Mouse (Mus musculus) left cerebral cortex, adult 9 months (tissue): ENCODE results near the gene Pus7.
A peak's percentile ranks its signal among the peaks of the same experiment; 100 is the strongest.
"Not testable (repeated sequence)": the region's sequence is repeated elsewhere in the genome, so short reads cannot be mapped to it uniquely, and the experiment has no call there.

ENCODE experiments used
- DNase-seq, 2 experiments: peaks; one replicate each; pipeline ENCODE4 v3.0.0; 2022; ENCODE audit warnings: low spot score in 2 of 2

The Pus7 gene

DNA sequence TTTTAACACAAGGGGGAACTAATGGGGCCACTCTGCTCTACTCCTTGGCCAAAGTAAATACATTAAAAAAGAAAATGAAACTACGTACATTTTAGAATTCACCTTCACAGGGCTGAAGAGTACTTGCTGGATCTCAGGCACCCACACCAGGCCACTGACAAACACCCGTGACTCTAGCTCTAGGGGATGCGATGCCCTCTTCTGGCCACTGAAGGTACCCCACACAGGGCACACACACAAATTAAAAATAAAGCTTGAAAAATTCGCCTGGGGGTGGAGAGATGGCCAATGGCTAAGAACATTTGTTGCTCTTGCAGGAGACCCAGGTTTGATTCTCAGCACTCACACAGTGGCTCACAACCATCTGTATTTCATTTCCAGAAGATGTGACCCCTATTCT is 27.1 kb downstream of the Pus7 start:
- DNase-seq, result no peak

DNA sequence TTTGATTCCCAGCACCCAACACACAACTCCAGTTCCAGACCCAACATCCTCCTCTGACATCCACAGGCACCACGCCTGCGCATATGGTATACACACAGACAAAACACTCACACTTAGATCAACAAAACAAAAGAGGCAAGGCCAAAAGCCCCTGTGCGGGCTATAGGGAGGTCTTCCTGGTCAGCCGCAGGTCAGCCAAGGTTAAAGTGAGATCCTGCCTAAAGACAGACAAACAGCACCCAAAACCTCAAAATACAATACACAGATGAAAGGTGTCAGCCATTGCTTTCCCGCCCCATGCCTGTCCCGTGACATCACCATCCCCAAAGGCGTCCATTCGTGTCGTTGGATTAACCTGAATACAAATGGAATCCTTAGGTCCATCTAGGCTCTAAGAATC is 27.9 kb downstream of the Pus7 start:
- no peak for DNase-seq

DNA sequence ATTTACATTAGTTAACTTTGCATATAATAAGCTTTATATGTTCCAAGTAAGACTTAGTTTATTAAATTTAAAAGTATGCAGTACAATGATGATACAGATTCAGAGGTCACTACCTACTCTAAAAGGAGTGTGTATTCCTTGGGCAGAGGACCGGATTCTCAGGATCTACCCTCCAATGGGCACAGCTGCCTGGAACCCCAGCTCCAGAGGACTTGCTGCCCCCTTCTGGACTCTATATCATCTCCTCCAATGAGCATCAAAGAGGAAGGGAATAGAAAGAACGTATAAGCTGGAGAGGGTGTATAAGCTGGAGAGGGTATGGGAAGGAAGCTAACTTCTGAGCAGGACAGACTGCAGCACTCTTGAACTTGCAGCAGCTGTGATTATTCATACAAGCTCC is 33.6 kb downstream of the Pus7 start:
- no peak for DNase-seq

DNA sequence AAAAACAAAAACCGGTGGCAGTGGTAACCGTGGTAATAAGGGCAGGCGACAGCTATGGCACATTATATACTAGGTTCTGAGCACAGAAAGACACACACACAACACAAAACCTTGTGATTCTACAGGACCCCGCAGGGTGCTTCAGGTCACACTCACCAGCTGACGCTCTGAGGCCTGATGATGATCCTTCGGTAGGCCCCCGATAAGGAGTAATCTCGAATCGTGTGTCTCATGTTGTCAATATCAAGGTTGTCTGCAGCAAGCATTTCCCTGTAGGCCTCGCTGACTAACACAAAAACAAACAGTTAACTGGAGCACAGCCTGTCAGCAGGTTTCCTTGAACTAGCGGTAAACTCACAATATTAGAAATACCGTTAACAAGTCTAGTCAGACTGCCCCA is 40.2 kb downstream of the Pus7 start:
- DNase-seq, result no peak

DNA sequence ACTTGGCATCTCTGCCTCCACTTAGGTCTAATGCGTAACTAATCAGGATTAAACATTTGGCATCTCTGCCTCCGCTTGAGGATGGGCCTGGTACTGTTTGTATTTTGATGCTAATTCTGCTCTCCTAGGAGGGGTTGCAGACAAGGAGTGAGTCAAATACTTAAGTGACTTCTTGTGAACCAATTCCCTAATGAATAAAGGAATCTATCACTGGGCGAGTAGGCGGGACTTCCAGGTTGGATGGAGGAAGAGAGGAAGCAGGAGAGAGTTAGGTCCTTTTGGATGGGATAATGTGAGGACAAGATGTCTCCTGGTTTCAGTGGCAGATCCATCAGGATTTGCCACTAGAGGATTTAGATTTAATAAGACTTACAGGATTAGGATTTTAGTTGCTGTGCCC is 46.4 kb downstream of the Pus7 start:
- no peak for DNase-seq

DNA sequence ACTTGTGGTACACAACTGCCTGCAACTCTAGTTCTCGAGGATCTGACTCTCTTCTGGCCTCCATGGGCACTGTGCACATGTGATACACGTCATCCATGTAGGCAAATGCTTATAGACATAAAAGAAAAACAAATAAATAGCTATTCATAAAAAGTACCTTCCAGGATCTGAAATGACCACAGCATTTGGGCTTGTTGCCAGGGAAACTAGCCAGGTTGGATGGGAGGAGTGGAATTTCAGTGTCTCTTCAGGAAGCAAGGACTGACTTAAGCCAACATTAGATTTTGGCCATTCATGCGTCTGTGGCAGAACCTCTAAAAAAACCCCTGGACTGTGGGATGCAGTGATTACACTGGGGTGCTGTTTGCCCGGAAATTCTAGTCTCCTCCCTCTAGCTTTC is 47.1 kb downstream of the Pus7 start:
- DNase-seq, result no peak

DNA sequence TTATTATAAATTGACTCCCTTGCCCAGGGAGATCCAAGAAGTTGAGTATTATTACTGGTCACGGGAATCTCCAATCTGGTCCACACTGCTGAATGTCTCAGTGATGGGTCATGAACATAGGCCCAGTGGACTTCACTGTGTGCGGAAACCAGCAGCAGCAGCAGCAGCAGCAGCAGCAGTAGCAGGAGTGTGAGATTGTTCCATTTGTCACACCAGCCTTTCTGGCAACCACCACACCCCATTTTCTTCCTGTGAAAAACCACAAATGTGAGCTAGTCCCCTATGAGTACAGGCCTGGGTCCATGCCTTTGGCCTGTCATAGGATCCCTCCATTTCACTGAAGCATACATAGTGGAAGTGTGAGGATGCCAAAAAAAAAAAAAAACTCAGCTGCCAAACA is 61.6 kb downstream of the Pus7 start:
- DNase-seq, result no peak

DNA sequence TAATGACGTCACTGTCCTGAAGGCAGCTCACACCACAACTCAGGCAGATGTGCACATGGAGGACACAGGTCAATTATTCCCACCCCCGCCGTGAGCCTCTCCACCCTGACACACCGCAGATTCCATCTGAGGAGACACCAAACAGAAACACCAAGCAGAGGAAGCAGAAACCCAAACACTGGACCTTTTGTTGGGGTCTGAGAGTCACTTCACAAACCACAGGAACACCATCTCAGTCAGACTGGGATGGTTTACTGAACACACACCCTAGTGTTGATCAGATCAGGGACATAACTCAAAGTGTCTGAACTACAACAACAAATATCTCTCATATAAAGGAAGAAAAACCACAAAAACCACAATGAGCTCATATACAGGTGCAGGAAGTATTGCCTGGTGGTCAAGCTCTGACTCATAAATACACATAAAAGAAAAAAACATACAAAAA is 64.6 kb downstream of the Pus7 start:
- DNase-seq, result no peak

DNA sequence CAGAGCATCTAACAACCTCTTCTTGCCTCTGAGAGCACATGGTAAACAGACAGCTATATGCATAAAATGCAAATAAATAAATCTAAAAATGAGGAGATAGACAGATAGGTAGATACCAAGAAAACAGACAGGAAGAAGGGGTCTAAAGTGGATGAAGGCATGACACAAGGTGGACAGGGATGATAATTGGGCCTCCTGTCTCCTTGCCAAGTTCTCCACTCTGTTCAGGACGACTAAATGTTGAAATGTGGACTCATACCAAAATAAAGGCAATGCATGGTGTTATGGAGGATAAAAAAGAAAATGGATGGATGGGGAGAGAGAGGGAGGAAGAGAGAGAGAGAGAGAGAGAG is 65.4 kb downstream of the Pus7 start:
- no peak for DNase-seq

DNA sequence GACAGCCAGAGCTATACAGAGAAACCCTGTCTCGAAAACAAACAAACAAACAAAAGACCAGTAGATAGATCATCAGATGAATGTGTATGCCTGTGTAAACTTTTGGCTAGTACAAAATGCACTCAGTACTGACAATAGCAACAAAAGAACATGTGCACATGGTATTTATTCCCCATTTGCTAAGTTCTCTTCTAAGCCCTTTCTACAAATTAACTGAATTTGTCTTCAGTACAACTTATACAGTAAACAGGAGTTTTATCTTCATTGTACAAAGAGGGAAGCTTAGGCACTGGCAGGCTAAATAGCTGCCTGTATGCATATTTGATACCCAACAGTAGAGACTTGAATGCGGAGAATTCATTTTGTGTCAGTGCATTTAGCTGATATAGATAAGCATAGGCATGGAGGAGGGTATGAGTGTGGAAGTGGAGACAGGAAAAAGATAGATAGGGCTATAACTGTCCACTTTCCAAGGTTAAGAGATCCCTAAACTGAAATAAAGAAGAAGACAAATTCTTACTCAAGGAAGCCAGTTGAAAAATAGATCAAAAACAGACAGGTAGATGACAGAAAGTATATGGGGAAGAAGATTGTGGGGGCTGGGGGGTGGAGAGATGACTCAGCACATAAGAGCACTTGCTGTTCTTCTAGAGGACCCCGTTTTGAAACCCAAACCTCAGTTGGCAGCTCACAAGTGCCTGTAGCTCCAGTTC is 65.9 kb downstream of the Pus7 start:
- DNase-seq, result no peak

DNA sequence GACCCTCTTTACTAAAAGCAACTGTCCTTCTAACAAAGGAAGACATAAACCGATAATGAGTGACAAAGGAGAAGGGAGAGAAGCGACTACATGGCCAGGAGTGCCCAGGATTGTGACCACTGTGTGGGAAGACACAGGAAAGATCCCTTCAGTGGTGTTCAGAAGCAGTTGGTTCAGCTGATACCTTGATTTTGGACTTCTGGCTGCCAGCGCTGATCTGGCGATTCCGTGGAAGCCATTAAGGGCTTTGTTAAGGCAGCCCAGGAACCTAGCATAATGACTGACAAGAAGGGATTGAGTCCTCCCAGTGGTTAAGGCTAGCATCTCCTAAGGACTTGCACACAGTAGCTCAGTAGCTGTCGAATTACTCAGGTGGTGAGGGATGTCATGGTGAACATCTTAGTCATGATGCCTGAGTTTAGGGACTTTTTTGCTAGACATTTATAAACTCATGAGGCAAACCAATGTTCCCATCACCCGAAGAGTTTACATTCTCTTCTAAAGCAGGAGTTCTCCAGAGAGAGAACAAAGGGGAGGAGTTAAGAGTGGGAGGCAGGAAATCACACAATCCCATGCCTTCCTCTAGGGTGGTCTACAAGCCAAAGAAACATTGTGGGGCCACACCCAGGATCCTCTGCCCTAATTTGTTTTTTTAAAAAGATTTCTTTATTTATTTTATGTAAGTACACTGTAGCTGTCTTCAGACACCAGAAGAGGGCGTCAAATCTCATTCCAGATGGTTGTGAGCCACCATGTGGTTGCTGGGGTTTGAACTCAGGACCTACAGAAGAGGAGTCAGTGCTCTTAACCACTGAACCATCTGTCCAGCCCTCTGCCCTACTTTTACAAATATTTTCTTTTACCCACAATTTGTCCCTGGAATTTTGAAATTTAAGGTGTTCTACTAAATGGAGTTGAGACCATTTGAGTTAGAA is 69.8 kb downstream of the Pus7 start:
- no peak for DNase-seq

DNA sequence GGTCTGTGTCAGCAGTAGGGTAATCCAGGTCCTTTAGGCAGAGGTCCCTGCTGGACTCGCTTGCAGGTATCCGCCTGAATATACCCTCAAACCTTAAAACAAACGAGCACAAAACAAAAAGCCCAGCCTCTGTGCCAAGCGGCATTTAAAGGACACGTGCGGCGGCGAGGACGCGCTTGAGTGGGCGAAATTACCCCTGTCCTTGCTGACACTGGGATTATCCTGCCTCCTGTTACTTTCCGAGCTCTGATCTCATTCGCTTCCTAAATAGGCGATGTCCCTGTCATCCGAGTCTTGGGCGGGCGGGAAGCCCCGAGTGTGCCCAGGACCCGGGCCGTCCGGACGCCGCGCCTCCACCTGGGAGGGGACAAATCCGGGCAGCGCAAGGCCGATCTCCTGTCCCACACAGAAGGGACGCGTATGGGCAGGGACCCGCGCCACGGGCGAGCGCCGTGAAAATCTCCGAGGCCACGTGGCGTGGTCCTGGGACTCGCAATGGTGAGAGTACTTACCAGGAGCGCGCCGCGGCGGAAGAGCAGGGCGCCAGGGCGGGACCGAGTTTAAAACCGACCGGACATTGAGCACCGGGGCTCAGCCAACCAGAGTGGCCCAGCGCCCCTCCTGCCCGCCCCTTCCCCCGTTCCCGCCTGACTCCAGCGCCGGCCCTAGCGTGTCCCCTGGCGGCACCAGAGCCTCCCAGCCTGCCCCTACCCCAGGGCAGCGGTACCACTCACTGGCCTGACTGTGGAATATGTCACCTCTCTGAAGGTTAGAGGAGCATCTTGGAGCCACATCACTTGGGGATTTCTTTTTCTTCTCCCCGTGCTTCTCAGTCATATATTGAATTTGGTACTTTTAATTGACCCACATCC is 71.1 kb downstream of the Pus7 start:
- peak in 1 of 2 experiments; percentile 48 for DNase-seq

DNA sequence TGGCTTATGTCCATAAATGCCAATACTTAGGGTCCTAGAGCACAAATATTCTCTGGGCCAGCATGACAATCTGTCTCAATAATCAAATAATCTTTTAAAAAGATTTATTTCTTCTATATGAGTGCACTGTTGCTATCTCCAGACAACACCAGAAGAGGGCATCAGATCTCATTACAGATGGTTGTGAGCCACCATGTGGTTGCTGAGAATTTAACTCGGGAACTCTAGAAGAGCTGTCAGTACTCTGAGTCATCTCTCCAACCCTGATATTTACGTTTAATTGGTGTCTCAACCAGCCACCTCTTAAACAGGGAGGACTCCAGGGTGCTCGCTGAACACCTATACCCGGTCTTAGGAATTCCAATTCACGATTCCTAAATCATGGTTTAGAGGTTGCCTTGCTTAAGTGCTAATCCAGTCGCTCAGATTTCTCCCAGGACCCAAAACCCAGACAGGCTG is 71.8 kb downstream of the Pus7 start:
- peak in 1 of 2 experiments; percentile 41 for DNase-seq

DNA sequence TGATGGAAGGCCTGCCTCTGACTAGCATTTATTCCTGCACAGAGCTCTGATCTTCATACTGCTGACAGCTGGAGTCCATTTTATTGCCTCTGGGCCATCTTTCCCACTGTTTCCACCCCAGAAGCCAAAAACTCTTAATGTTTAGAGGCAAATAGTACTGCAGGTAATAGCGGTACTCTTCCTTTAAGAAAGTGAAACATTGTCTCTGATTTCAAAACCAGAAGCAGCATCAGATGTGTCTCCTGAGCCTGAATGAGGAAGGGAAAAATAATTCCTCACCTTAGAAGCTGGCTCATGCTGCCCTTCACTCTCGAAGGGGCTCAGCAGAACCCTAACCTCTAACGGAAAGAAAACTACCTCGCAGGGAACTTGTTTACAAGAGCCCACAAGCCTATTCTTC is 72.3 kb downstream of the Pus7 start:
- no peak for DNase-seq

DNA sequence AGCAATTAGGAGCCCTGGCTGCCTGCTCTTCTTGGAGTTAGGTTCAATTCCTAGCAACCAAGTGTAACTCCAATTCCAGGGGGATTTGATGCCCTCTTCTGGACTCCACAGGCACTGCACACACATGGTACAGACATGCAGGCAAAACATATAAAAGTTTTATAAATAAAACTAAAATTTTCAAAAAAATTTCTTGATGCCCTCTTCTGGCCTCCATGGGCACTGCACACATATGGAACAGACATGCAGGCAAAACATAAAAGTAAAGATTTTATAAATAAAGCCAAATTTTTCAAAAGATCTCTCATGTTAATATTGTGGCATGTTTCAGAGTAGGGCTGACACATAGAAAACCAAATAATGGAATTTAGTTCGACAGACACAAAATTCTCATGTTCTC is 73.8 kb downstream of the Pus7 start:
- no peak for DNase-seq

DNA sequence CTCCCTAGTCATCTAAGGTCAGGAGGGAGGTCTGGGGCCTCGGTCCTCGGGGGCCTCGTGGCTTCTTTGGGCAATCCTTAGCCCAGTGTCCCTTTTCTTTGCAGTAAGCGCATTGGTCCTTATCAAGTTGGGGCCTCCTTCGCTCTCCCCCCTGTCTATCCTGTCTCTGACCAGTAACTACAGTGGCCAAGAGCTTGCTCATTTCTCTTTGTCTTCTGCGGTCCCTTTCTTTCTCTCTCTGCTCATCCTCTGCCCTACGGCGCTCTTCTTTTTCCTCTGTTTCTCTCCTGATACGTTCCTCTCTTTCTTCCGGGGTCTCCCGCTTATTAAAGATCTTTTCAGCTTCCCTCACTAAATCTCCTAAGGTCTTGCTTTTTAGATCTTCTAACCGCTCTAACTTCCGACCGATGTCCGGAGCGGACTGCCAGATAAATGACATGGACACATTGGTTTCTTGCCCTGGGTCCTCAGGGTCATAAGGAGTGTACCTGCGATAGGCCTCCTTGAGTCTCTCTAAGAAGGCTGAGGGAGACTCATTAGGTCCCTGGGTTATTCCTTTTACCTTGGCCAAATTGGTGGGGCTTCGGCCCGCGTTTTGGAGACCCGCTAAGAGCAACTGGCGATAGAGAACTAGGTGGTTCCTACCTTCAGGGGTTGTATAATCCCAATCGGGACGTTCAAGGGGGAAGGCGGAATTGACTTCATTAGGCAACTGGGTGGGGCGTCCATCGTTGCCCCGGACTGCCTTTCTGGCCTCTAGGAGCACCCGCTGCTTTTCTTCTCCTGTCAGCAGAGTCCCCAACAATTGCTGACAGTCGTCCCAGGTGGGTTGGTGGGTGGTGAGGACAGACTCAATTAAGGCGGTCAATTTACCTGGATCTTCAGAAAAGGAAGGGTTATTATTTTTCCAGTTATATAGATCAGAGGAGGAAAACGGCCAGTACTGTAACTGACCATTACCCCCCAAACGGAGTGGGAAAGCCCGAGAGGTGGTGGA is 76.6 kb downstream of the Pus7 start:
- DNase-seq, result not testable (repeated sequence)

DNA sequence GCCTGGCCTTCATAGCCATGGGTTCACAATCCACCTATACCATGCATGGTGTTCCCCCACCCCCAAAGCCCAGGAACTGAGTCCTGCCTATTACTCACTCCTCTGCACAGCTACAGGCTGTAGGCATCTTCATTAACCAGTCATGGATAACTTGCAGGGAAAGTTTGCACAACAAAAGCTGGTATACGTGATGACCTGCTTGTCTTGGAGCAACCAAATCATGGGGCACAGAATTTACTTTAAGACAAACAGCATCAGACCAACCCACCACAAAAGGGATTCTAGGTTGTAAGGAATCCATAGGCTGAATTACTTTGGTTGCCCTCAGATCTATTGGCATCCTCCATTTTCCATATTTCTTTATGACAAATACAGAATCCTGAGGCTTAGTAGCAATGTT is 86.1 kb downstream of the Pus7 start:
- DNase-seq, result no peak
